Mouse (Mus musculus) ES-E14 (cell line): Measurements from ENCODE around the gene Pip4k2b.

Experiments
- CHD2 ChIP-seq: IDR thresholded peaks from 2 replicates; pipeline ENCODE4 v1.6.1; 2014; ENCODE audit warnings: mild to moderate bottlenecking, low read depth, low read length, inconsistent platforms
- ZNF384 ChIP-seq: IDR thresholded peaks from 2 replicates; pipeline ENCODE4 v1.6.1; 2012; ENCODE audit warnings: low read depth, low read length, inconsistent platforms

- TF ChIP-seq CHD2 = no peak
- no peak for TF ChIP-seq ZNF384
These were observed 44.9 kb downstream of the Pip4k2b start for GRCm38 (mm10) chr11:97699626-97700002.
